Mouse (Mus musculus) cerebellum, postnatal 25 days (tissue): ENCODE measurements around the gene Mepce.
"Not testable (repeated sequence)": the region's sequence is repeated elsewhere in the genome, so short reads cannot be mapped to it uniquely, and the experiment has no call there.

Source experiments
- DNase-seq, 2 experiments: peaks; one replicate each; pipeline ENCODE4 v3.0.0; 2021; ENCODE audit warnings: mixed read lengths in 2 of 2

The Mepce gene

DNA sequence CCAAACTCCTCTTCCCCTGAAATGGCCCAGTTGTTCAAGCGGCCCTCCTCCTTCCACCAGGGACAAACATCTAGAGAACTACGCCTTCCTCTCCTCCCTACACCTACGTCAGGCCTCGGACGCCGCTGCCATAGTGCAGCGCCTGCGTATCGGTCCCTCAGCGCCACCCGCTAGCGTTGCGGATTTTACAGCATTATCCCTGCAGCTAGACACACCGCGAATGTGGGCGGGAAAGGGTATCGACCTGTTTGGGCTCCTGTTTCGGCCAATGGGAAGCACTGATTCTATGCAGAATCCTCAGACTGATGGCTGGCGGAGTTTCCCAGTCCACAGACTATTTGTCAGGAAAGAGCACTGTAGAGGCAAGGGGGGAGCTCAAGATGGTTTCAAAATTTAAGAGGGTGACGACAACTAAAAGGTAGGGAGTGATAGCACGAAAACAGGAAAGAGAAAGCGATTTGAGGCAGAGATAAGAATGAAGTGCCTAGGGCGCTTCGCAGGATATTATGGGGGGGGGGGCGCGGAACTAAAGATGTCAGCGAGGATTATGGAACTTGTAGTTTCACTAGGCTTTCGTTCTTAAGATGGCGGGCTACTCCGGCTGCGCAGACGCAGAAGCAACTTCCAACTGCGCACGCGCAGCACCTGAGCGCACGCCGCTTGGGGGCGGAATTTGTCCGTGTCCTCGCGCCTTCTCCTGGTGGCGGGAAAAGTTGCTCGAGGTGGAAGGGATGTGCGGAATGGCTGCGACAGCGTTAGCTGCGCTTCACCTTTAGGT lies at the start of gene Mepce, which contains the start of gene Zcwpw1:
Gene Mepce (minus strand): TSS at position 505 of the 778 bp plus-strand sequence.
Gene Zcwpw1 (plus strand): TSS at position 648 of the 778 bp plus-strand sequence.
- DNase-seq, result peak; percentile 98

- DNase-seq, result not testable (repeated sequence)
Measured at GRCm38 (mm10) chr5:137837110-137837509, 49.7 kb upstream of the Mepce start.

- DNase-seq, result no peak
Measured at GRCm38 (mm10) chr5:137836611-137837010, 49.2 kb upstream of the Mepce start.

DNA sequence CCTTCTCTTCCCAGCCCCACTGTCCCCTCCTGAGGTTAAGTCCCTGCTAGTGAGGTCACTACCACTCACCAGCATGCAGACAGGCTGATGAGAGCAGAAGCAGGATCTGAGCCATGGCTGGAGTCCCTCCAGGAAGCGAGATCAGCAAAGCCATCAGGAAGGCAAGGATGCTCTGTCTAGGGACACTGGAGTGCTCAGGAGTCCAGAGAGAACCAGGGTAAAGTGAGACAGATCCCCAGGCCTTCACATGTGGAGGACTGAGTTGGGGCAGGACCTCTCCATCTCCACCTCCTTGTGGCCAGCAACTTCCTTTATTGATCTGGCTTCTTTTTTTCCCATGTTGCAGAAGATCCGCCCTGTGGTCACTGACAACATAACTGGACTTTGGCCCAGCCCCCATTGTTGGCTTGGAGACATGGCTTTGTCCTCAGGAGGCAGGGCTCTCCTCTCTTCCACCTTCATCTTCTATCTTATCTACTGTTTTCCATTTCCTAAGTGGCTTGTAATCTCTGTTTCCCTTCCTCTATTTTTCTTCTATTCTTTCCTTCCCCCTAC lies 48.6 kb upstream of the Mepce start, which contains the start of gene Pilra:
Gene Pilra (minus strand): TSS at position 316 of the 555 bp plus-strand sequence.
- not testable (repeated sequence) for DNase-seq

- no peak for DNase-seq
Measured at GRCm38 (mm10) chr5:137833500-137833899, 46.0 kb upstream of the Mepce start.

DNA sequence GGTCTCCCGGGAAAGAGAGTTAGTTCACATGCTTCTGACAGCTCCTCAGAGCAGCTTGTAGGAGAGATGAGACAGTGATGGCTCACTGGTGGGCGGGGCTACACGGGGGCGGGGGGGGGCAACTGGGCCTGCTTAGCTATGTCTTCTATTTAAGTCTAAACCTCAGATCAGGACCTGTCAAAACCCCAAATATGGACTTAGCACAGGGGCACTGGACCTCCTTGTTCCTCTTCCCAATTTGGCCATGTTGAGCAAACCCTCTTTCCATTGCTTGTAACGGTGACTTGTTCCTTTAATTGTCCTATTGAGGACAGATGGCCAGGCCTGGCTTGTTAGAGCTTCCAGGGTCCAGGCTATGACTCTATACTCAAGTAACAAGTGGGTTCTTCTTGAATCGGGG lies 44.1 kb upstream of the Mepce start:
- DNase-seq, result no peak

- no peak for DNase-seq
Measured at GRCm38 (mm10) chr5:137831106-137831505, 43.7 kb upstream of the Mepce start.

DNA sequence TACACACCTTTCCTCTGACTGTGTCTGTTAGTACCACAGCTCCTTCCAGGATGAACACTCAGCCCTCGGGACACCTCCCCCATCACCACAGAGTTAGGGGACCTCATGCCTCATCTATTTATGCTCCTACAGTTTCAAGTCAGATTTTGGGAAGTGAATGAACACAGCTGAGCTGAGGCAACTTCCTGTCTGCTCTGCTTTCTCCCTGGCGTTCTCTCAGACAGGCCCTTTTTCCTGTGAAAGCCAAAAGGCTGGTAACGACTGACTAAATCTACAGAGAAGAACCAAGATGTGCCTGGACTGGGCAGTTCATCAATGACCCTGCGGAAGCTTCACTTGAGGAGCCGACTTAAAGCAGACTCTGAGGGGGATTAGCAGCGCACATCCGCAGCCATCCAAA lies 42.8 kb upstream of the Mepce start:
- no peak for DNase-seq

GRCm38 (mm10) chr5:137828694-137829093 lies 41.2 kb upstream of the Mepce start:
- DNase-seq, result no peak

GRCm38 (mm10) chr5:137826421-137826820 lies 39.0 kb upstream of the Mepce start:
- DNase-seq, result no peak

DNA sequence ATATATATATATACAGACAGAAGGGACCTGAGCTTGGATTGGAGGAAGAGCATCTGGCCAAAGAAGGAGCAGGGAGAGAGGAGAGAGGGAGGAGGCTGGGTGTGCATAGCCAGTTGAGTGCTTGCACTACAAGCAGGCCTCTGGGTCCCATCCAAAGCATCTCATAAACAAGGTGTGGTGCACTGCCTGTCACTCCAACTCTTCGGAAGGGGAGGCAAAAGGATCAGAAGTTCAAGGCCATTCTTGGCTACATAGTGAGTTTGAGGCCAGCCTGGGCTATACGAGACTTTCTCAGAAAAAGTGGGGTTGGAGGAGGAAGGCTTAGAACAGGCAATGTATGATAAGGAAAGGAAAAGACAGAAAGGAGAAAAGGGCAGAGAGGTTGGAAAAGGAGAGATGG lies 38.5 kb upstream of the Mepce start:
- DNase-seq, result no peak

- no peak for DNase-seq
Measured at GRCm38 (mm10) chr5:137825030-137825429, 37.6 kb upstream of the Mepce start.

DNA sequence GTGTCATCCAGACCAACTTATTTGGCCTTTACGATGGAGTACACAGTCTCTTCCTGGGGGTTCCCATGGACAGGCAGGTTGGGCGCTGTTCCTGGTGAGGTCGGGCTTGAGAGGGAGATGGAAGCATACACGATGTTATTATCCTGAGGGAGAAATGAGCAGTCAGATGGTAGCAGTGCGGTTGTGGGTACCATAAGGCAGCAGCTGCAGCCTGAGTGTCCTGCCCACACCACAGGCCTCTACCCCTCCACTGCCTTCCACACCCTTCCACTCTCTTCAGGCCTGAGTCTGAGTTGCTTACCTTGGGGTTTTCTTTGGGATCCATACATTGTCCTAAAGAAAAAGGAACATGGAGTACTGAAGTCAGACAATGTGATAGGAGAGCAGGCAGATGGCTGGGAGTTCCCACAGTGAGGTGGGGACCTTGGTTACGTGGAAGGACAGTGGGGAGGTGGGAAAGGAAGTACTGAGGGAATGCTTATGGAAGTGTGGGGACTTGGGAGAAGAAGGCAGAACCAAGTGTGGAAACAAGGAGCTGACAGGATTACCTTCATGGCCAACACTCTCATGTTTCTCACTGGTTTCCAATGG lies 36.1 kb upstream of the Mepce start:
- DNase-seq, result no peak

DNA sequence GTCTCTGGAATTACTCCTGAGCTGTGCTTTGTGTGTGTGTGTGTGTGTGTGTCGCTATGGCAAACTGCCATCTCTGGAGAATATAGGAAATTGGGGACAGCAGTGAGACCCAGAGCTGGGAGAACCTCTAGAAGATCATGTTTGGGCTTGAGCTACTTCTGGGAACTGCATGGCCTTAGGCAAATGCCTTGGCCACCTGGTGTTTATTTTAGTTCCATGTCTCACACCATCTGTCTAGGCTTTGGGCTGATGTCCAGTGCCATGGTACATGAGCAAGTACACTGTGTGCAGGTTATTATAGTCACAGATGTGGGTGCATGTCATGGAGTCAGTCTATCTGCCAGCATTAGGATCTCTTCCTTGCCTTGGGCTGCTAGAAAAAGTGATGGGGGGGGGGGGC lies 35.1 kb upstream of the Mepce start:
- peak; percentile 6 to 7 for DNase-seq

DNA sequence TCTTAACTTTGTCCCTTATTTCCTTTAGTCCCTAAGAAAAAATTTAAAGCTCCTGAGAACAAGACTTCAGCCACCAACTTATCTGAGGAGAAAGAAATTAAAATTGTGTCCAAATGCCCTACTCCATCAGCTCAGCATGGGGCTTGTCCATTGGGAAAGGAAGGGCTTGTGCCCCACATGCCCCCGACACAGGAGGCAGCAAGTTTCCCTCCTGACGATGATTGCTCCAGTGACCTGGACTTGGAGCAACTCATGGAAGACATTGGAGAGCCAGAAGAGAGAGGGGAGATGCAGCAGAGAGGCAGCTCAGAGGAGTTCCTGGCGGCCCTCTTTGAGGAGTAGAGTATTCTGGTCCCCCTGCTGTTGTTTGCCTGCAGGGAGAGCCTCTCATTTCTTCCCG lies 34.7 kb upstream of the Mepce start:
- DNase-seq, result no peak

- DNase-seq, result no peak
Measured at GRCm38 (mm10) chr5:137817466-137818222, 30.2 kb upstream of the Mepce start.

DNA sequence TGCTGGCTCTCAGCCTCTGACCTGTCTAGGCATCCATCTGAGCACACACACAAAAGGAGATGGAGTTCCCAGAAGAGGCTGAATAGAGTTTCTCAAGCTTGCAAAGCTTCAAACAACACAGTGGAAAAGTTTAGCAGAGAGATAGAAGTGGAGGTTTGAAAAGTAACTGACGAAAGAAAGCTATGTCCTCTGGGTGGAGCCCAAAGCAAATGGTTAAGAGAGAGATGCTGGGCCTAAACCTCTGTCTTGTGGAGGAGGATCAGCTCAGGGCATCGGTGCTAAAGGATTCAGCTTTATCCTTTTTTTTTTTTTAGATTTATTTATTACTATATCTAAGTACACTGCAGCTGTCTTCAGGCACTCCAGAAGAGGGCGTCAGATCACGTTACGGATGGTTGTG lies 20.9 kb upstream of the Mepce start:
- no peak for DNase-seq

DNA sequence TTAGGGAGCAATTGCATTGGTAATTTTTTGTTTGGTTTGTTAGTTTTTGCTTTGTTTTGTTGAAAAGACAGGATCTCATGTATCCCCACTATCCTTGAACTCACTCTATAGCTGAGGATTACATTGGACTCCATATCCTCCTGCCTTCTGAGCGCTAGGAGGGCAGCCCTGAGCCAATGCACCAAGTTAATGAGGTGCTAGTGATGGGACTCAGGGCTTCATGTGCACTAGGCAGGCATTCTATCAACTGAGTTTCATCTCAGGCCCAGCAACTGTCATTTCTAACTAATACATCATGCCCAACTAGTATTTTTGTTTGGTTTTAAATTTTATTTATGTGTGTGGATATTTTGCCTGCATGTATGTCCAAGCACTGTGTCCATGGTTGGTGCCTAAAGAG lies 18.7 kb upstream of the Mepce start:
- no peak for DNase-seq

- DNase-seq, result no peak
Measured at GRCm38 (mm10) chr5:137800917-137801316, 13.5 kb upstream of the Mepce start.

GRCm38 (mm10) chr5:137796606-137797005 lies 9.2 kb upstream of the Mepce start:
- DNase-seq, result no peak

DNA sequence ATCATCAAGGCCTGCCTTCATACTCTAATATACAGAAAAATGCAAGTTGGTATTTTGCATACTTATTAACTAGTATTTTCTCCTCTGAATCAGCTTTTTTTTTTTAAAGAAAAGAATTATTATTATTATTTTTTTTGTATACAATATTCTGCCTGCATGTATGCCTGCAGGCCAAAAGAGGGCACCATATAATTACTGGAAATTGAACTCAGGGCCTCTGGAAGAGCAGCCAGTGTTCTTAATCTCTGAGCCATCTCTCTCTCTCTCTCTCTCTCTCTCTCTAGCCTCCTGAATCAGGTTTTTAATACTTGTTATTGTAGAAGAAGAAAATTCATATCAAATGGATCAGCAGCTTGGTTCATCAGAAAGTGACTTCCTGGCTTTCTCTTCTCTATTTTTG lies 4.1 kb upstream of the Mepce start:
- DNase-seq, result no peak

- DNase-seq, result no peak
Measured at GRCm38 (mm10) chr5:137788946-137789531, 1.6 kb upstream of the Mepce start.

- DNase-seq, result peak; percentile 19 to 57
Measured at GRCm38 (mm10) chr5:137788171-137788570, 716 bp upstream of the Mepce start.
